Mouse (Mus musculus) layer of hippocampus, adult 9-10 months (tissue): ENCODE data around the gene Ptprd.

Experiments
- DNase-seq: peaks from one replicate; pipeline ENCODE4 v3.0.0; 2022; ENCODE audit warnings: low spot score

Gene Ptprd

GRCm38 (mm10) chr4:78211529-78212494 is at the start of gene Ptprd:
Ptprd (minus strand) TSS chr4:78211961.
- DNase-seq = no peak

- no peak for DNase-seq
These were observed 24.1 kb upstream of the Ptprd start for GRCm38 (mm10) chr4:78235820-78236219.

GRCm38 (mm10) chr4:78235316-78235715 is 23.6 kb upstream of the Ptprd start:
- DNase-seq = no peak

DNA sequence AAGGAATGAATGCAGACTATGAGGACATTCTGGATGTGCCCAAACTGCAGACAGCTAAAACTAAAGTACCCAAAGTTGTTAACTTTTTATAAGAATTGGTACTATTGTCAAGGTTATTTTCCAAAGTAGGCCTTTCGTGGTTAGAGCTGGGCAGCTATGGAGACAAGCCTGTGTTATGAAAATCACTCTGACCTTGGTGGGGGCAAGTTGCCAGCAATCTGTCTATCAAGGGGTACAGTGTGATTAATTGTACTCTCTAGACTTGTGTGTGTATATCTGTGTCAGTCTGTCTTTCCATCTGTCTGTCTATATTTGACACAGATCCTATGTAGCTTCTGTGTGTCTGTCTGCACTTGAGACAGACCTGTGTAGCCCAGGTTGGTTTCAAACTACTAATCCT is 22.9 kb upstream of the Ptprd start:
- DNase-seq = no peak

- DNase-seq = no peak
These were observed 2.2 kb upstream of the Ptprd start for GRCm38 (mm10) chr4:78213949-78214348.

DNA sequence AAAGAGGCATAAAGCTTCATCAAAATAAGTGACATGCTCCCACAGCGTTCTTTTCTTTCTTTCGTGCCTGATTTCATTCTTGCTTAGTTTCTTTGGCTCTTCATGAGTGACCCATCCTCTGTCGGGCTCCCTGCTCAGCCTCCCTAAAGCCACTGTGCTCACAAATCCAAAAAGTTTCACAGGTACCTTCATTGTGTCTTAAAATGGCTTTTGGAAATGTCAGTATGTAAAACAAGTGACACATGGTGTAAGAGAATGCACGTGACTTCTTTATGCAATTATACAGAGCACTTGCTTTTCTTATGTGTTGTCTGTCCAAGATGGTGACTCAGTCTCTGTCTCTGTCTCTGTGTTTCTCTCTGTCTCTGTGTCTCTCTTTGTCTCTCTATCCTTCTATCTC is 1.2 kb upstream of the Ptprd start:
- no peak for DNase-seq

DNA sequence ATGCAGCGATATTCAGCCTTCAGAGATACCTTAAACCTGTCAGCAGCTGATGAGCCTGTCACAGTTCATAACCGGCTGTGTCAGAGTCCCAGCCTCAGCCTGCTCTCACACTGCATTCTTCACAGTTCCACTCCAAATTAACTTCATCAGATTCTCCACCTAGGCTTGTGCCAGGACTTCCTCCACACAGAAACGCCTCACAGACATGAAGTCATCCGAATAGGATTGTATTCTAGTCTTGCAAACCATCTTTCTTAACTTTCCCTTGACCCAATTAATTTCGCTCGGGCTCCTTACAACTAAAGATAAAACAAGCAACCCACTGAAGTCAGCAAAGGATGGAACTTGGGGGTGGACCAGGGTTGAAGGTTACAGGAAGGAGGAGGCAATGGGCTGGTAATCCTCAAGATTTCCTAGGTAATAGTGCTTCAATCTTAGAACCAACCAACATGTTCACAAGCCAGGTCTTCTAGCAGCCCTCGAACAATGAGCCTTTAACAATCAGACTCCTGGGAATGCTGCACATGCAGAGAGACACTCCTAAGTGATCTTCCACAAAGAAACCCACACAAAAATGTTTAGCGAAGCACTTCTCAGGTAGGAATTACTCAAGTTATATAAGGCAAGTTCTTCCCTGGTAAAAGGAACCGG is 758 bp downstream of the Ptprd start:
- no peak for DNase-seq

GRCm38 (mm10) chr4:78205018-78205417 is 6.7 kb downstream of the Ptprd start:
- DNase-seq = no peak

DNA sequence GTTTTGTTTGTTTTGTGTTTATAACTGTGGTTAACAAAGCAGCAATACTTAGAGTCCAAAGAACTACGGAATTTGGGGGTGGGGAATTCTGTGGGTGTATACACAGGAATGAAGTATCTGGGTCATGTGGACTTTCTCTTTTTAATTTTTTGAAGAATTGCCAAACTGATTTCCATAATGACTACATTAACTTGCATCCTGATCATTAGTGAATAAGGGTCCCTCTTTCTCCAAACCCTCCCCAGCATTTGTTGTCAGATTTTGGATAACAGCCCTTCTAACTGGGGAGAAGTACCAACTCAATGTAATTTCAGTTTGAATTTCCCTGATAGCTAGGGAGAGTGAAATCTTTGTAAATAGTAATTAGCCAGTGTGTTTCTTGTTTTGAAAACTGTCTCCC is 43.3 kb downstream of the Ptprd start:
- DNase-seq = no peak

DNA sequence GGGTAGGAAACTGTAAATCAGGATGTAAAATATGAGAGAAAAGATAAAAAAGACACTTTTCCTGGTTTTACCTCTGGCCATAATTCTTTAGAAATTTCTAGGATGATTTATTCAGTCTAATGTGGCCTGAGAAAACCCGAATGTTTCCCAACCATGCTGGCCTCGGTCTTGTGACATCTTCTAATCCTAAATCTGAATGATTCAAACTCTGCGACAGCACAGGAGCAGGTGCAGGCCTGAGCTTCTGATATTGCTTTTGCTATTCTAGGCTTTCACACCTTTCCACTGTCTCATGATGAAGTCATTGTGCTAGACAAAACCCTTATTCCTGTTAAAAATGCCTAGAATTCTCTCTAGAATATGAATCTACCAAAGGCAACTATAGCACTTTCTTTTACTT is 51.3 kb downstream of the Ptprd start:
- no peak for DNase-seq

DNA sequence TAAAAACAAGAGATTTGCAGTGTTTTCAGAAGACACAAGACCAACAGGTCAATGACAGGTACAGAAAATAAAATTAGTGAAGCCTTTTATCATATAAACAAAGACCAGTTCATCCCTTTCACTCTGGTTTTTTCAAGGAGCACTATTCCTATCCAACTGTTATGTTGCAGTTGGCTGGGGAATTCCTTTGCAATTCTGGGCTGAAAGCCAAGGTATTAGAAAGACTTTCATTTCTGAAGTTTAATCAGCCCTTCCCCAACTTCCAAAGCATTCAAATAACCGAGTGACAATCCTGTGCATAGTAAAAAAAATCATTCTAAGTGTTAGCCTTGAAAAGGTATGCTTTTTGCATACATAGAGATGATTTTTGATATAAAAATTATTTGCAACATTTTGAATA is 61.2 kb downstream of the Ptprd start:
- DNase-seq = no peak

- no peak for DNase-seq
These were observed 69.0 kb downstream of the Ptprd start for GRCm38 (mm10) chr4:78142767-78143148.

GRCm38 (mm10) chr4:78142088-78142766 is 69.5 kb downstream of the Ptprd start:
- DNase-seq = no peak

DNA sequence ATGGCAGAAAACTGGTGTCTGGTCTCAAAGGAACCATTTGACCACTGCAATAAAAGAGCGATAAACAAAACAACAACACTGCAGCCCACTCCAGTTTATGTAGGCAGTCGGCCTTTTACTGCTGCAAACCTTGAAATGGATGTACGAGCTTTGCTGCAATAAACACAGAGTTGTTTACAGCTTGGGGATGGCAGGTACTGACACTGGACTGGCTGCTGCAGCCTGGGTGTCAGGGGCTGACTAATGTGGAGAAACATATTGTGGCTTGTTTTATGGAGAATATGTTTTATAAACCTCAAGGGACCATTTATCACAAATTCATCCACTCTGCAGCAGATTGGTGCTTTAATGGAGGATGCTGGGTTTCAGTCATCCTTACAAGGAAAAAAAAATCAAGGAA is 100.9 kb downstream of the Ptprd start:
- DNase-seq = no peak

DNA sequence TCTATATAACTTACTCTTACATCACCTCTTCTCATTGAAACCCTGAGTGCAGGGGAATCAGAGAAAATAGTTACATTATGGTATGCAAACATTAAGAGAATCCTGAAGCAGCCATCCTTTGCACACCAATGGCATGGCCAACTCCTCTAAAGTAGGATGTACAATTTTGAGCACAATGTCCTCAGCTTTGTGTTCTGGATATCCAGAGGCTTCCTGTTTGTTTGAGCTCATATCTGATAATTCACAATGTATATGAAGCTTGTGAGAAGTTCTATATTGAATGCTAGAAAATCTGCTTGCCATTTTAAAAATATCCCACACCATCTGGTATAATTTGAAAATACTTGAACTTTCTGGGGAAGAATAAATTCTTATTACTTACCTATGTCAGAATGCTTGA is 114.2 kb downstream of the Ptprd start:
- no peak for DNase-seq

DNA sequence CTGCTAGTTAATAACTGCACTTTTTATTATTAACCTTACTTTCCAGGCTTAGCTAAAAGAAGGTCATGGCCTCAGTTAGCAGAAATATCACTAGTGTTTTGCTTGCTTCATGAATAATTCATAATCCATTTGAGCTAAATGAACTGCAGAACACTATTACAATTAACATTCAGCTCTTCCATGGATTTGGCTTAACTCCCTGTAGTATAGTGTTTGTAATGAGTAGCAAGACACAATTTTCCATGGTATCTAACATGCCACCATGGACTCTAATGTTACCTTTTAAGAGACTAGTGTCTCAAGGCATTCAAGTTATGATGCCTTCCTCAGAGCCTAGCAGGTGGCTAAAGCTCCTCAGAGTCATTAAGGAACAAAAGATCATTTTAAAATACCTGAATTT is 129.0 kb downstream of the Ptprd start:
- no peak for DNase-seq

GRCm38 (mm10) chr4:78077499-78077898 is 134.3 kb downstream of the Ptprd start:
- no peak for DNase-seq

DNA sequence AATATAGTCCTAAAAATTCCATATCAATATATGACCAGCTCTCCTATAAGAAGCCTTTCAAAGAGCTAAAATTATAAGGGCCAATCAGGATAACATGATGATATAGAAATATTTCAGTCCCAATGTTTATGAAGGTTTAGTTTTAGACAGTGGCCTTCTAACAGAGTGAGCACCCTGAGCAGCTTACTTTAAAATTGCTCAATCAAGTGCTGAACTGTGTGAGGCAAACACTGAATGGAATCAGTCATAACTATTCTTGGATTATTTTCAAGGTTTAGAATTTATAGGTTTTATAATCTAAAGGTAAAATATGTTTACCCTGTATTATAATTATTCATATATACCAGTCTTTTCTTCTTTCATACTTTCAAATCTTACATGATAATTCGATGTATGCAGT is 134.7 kb downstream of the Ptprd start:
- DNase-seq = no peak

GRCm38 (mm10) chr4:78038401-78038800 is 173.4 kb downstream of the Ptprd start:
- DNase-seq = no peak

DNA sequence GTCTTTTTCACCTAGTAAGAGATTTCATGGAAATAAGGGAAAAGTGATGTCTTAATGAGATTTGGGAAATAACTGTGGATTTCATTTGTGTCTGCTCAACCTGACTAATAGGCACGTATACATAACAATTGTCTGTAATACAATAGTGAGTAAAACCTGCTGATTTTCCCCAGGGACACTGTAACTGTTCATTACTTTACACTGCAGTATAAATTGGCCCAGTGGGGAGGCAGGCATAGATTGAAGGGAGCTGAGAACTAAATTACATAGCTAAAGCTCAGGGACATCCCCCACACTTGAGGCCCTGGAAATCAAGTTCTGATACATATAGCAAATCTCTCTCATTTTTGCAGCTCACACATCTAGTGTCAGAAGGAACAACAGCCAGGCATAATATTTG is 209.7 kb downstream of the Ptprd start:
- DNase-seq = no peak

- no peak for DNase-seq
These were observed 219.1 kb downstream of the Ptprd start for GRCm38 (mm10) chr4:77992709-77993108.

DNA sequence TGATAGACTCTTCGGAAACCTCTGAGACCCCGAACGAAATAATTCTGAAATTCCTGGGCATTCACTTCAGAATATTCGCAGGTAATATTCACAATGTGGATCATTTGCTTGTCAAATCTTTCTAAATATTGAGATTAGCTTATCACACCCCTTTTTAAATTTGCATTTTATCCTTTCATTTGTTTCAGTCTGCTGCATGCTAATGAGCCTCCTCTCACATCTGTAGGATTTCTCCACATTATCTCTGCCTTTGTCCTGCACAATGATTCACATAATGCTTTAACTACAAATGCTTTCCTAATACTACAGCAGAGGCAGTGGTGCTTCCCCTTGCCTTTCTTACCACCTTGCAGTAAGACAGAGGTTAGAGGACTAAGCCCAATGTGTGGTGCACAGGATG is 229.7 kb downstream of the Ptprd start:
- DNase-seq = no peak

- no peak for DNase-seq
These were observed 250.1 kb downstream of the Ptprd start for GRCm38 (mm10) chr4:77961711-77962110.
